Mouse (Mus musculus) heart, postnatal 0 days (tissue): Measurements from ENCODE around the gene Homez.

Source experiments
- CTCF ChIP-seq: IDR thresholded peaks from 2 replicates; pipeline ENCODE4 v1.5.1; 2016; ENCODE audit warnings: antibody characterized with exemption, control low read depth, low read depth
- EP300 ChIP-seq: IDR thresholded peaks from 2 replicates; pipeline ENCODE4 v1.6.1; 2016; ENCODE audit warnings: antibody characterized with exemption, low read depth

DNA sequence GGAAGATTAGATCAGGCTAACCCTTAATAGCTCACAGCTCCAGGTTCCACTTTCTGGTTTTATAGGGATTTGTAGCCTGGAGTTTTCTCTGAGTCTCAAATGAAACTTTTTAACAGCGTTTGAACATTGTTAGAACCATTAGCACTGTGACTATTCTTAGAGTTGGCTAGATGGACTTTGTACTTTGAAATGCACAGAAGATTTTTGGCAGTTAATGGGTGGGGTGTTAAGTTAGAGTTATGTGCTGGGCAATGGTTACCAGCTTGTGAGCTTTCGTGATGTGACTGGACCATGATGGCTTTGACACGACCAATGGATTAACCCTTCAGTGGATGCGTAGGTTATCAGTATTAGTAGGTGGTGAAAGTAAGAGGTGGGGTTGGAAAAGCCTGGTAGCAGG is 64.6 kb downstream of the Homez start:
- TF ChIP-seq EP300: no peak
- TF ChIP-seq CTCF: no peak
